Mouse (Mus musculus): ENCODE measurements at regions not wholly inside any gene's neighbourhood (a gene's known extent, or its start where the extent isn't known, plus 50 kb on each side); places are given as distances from the start of the nearest gene placed in this dataset.

GRCm38 (mm10) chr13:47868656-47869055 lies 392.4 kb upstream of the Id4 start:
- 62% methylated on average over 4 of the region's 4 CpGs for WGBS
- Histone ChIP-seq H3K27me3 (replicated peaks; ENCODE audit: low read depth, poor library complexity, severe bottlenecking) (no peaks in the 10 kb centered on the region), H3K36me3 (replicated peaks) (no peaks in the 10 kb centered on the region), H3K27ac (replicated peaks) (no peak overlapping the region), H3K4me3 (no peak overlapping the region), H3K9me3 (no peaks in the 10 kb centered on the region), H3K4me1 (no peaks in the 10 kb centered on the region)
- DNase-seq (ENCODE audit: low spot score): no peak

DNA sequence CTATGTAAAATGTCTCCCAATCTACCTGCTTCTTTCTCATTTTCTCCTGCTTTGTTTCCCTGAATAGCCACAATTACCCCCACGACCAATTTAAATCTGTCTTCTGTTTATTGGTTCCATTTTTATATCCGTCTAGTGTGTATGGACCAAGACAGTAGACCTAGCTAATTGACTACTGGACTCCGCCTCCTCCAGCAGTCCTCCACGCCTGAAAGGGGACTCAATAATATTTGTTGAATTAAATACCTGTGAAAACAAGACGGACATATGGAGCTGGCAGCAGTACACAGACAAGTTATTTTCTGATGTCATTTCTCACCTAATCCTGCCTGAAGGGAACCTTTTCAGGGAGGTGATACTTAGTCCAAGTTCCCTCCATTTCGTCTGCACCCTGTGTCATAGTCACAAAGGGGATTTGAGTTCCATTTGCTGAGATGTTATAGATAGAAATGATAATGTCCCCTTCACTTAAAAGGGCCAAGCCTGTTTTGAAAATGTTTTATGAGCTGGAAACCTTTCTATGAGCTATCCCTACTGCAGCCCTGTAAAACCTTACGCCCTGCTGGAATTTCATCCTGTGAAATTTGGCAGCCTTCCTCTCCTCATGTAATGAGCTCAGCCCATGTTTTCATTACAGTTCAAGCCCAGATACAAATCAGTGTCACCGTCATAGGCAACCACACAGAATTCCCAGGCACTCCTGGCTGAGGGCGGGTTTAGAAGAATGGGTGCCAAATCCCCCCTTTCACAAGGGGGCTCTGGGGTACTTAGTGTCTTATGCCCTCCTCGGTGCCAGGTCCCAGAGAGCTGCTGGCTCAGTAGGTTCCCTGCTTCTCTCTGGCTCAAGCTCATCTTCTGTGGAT lies 391.1 kb upstream of the Id4 start:
- H3K27ac ChIP-seq (replicated peaks): no peak overlapping the region
- no peaks in the 10 kb centered on the region for H3K36me3 ChIP-seq (replicated peaks)
- H3K27me3 ChIP-seq (replicated peaks; ENCODE audit: low read depth, poor library complexity, severe bottlenecking): no peaks in the 10 kb centered on the region
- DNase-seq (ENCODE audit: low spot score): no peak
- H3K4me3 ChIP-seq: no peak overlapping the region
- 77% methylated on average over 10 of the region's 10 CpGs for WGBS
- no peaks in the 10 kb centered on the region for H3K9me3 ChIP-seq
- H3K4me1 ChIP-seq: no peaks in the 10 kb centered on the region

- no peaks in the 10 kb centered on the region for H3K9me3 ChIP-seq
- no peak overlapping the region for H3K4me3 ChIP-seq
- H3K27me3 ChIP-seq (replicated peaks; ENCODE audit: low read depth, poor library complexity, severe bottlenecking): no peaks in the 10 kb centered on the region
- no peak for DNase-seq (ENCODE audit: low spot score)
- no peaks in the 10 kb centered on the region for H3K36me3 ChIP-seq (replicated peaks)
- H3K27ac ChIP-seq (replicated peaks): no peak overlapping the region
- WGBS: 56% methylated on average over 11 of the region's 11 CpGs
- no peaks in the 10 kb centered on the region for H3K4me1 ChIP-seq
These were observed 388.4 kb upstream of the Id4 start for GRCm38 (mm10) chr13:47872645-47873044.

DNA sequence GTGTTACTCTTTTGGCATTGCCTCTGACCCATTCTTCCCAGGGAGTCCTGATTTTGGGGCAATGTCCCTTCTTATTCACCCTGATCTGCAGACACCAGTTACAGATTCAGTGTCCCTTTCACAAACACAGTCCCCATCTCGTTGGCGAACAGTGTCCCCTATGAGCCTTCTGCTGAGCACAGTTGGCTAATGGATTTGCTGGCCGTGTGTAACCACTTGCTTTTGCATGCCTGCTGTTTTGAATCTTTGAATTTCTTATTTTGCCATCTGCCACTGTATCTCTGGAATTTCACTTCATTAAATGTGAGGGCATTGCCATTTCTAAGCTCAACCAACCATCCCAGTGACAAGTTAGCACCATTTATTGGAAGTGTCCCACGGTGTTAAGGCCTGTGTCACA lies 368.5 kb upstream of the Id4 start:
- H3K4me1 ChIP-seq: peaks cover 7% of the 10 kb centered on the region; the same call in 1 of the 2 replicates
- WGBS: 87% methylated on average over 4 of the region's 4 CpGs
- no peaks in the 10 kb centered on the region for H3K27me3 ChIP-seq (replicated peaks; ENCODE audit: low read depth, poor library complexity, severe bottlenecking)
- DNase-seq (ENCODE audit: low spot score): no peak
- no peak overlapping the region for H3K27ac ChIP-seq (replicated peaks)
- no peaks in the 10 kb centered on the region for H3K9me3 ChIP-seq
- H3K4me3 ChIP-seq: no peak overlapping the region
- H3K36me3 ChIP-seq (replicated peaks): no peaks in the 10 kb centered on the region

DNA sequence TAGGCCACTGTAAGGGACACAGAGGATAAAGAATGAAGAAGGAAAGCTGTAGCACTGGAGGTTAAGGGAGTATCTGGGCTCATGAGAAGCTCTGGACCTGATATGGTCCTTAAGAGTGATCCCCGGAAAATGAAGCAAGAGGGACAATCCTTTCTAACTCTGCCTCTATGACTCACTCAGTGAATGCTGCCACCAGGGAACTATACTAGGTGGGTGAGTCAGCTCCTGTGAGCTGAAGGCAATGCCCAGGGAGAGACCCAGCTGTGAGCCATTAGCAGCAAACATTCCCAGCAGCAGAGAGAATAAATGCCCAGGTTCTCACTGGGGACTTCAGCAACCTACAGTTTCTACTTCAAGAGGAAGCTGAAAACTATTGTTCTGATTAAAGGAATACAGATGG lies 366.7 kb upstream of the Id4 start:
- WGBS: 73% methylated on average over 1 of the region's 1 CpGs
- Histone ChIP-seq H3K27ac (replicated peaks) (no peak overlapping the region), H3K4me3 (no peak overlapping the region), H3K4me1 (peaks cover 7% of the 10 kb centered on the region; the same call in 1 of the 2 replicates), H3K9me3 (peaks cover 5% of the 10 kb centered on the region; the same call in 1 of the 2 replicates), H3K27me3 (replicated peaks; ENCODE audit: low read depth, poor library complexity, severe bottlenecking) (no peaks in the 10 kb centered on the region), H3K36me3 (replicated peaks) (no peaks in the 10 kb centered on the region)
- DNase-seq (ENCODE audit: low spot score): no peak

DNA sequence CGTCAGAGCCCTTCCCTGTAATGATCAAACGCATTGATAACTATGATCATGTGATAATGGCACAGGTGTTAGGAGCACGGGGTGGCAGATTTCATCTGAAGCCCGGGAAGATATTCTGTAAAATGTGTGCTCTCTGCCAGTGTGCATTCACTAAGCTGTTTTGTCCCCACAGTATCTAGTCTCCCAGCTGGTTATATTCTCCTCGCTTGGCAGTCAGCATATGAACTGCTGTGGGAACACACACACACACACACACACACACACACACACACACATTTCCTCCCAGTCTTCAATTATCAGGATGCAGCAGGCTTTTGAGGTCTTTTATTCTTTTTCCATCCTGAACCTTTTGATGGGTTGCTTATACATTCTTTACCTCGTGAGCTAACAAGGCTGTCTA lies 365.8 kb upstream of the Id4 start:
- no peak for DNase-seq (ENCODE audit: low spot score)
- Histone ChIP-seq H3K4me3 (no peak overlapping the region), H3K9me3 (peaks cover 5% of the 10 kb centered on the region; the same call in 1 of the 2 replicates), H3K27me3 (replicated peaks; ENCODE audit: low read depth, poor library complexity, severe bottlenecking) (no peaks in the 10 kb centered on the region), H3K36me3 (replicated peaks) (no peaks in the 10 kb centered on the region), H3K27ac (replicated peaks) (no peak overlapping the region), H3K4me1 (peaks cover 7% of the 10 kb centered on the region; the same call in 1 of the 2 replicates)
- 82% methylated on average over 6 of the region's 6 CpGs for WGBS

- H3K4me3 ChIP-seq: no peak overlapping the region
- H3K36me3 ChIP-seq (replicated peaks): no peaks in the 10 kb centered on the region
- DNase-seq (ENCODE audit: low spot score): no peak
- H3K27me3 ChIP-seq (replicated peaks; ENCODE audit: low read depth, poor library complexity, severe bottlenecking): no peaks in the 10 kb centered on the region
- H3K27ac ChIP-seq (replicated peaks): no peak overlapping the region
- peaks cover 5% of the 10 kb centered on the region; the same call in 1 of the 2 replicates for H3K9me3 ChIP-seq
- H3K4me1 ChIP-seq: peaks cover 7% of the 10 kb centered on the region; the same call in 1 of the 2 replicates
- WGBS: 89% methylated on average over 4 of the region's 4 CpGs
These were observed 364.4 kb upstream of the Id4 start for GRCm38 (mm10) chr13:47896646-47897045.

DNA sequence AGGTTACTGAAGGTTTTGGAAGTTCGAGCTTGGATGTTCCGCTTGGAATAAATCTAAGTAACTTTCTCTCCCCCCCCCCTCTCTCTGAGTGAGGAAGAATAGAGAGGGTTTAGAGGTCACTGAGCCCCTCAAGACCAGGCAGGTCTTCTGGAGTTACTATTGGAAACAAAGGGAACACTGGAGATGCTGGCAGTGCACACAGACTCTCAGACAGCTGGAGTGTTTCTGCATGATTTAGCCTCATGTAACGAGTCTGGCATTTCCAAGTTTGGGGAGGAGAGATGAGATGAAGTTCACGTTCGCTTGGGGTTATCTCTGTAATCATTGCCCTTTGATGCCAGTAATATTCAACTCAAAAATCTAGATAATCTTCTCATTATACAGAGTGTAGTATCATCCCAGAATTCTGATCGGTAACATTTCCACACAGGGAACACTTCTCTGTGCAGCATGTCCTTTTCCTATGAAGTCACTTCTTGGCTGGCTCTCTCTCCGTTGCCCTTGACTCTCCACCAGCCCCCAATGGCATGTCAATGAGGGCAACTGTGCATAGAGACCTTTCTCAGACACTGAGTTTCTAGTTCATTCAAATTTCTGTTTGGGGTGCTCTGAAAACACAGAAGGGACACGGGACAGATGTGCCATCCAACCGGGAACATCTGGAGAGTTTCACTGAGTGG lies 351.0 kb upstream of the Id4 start:
- DNase-seq (ENCODE audit: low spot score): no peak
- Histone ChIP-seq H3K27me3 (replicated peaks; ENCODE audit: low read depth, poor library complexity, severe bottlenecking) (no peaks in the 10 kb centered on the region), H3K36me3 (replicated peaks) (no peaks in the 10 kb centered on the region), H3K4me3 (no peak overlapping the region), H3K27ac (replicated peaks) (no peak overlapping the region), H3K9me3 (no peaks in the 10 kb centered on the region), H3K4me1 (no peaks in the 10 kb centered on the region)
- 87% methylated on average over 9 of the region's 9 CpGs for WGBS

DNA sequence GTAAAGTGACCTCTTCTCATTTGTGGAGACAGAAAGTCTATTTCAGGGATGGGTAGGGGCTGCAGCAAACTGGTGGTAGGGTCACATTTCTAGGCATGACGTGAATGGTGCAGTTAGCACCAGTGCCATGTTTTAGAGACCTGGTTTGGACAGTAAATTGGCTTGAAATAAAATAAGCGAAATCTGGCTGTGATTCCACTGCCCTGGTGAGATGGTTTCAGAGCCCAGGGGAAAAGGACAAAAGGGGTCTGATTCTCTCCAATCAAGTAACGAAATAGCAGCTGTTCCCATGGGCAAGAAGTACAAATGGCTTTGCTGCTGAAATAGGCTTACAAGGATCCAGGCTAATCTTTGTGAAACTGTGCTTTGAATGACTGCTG lies 350.5 kb upstream of the Id4 start:
- Histone ChIP-seq H3K4me1 (no peaks in the 10 kb centered on the region), H3K27ac (replicated peaks) (no peak overlapping the region), H3K36me3 (replicated peaks) (no peaks in the 10 kb centered on the region), H3K4me3 (no peak overlapping the region), H3K27me3 (replicated peaks; ENCODE audit: low read depth, poor library complexity, severe bottlenecking) (no peaks in the 10 kb centered on the region), H3K9me3 (no peaks in the 10 kb centered on the region)
- 74% methylated on average over 3 of the region's 3 CpGs for whole genome bisulfite sequencing
- DNase-seq (ENCODE audit: low spot score): no peak

- Histone ChIP-seq H3K27me3 (replicated peaks; ENCODE audit: low read depth, poor library complexity, severe bottlenecking) (no peaks in the 10 kb centered on the region), H3K4me3 (no peak overlapping the region), H3K9me3 (0 out of 2 replicates have a peak, but pooled peaks cover 7% of the 10 kb centered on the region), H3K27ac (replicated peaks) (no peak overlapping the region), H3K4me1 (no peaks in the 10 kb centered on the region), H3K36me3 (replicated peaks) (no peaks in the 10 kb centered on the region)
- DNase-seq (ENCODE audit: low spot score): no peak
- 90% methylated on average over 8 of the region's 8 CpGs for WGBS
These were observed 344.6 kb upstream of the Id4 start for GRCm38 (mm10) chr13:47916456-47916855.

DNA sequence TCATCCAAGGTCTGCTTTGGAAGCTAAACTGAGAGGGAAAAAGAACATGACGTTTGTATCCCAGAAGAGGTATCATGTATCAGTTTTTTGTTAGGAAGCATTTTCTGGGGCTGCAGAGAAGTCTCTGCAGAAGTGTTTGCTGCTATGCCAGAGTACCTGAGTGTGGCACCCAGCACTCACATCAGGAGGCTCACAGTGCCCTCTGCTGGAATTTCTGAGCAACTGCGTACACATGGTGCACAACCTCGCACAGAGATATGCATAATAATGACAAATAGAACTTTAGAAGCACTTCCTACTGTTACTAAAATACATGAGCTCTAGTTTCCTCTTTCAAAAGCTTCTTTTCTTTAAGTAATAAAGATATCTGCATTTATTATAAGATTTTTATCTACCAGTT lies 343.7 kb upstream of the Id4 start:
- H3K27me3 ChIP-seq (replicated peaks; ENCODE audit: low read depth, poor library complexity, severe bottlenecking): no peaks in the 10 kb centered on the region
- H3K4me3 ChIP-seq: no peak overlapping the region
- no peaks in the 10 kb centered on the region for H3K4me1 ChIP-seq
- WGBS: 94% methylated on average over 3 of the region's 3 CpGs
- H3K9me3 ChIP-seq: 0 out of 2 replicates have a peak, but pooled peaks cover 7% of the 10 kb centered on the region
- no peaks in the 10 kb centered on the region for H3K36me3 ChIP-seq (replicated peaks)
- no peak for DNase-seq (ENCODE audit: low spot score)
- no peak overlapping the region for H3K27ac ChIP-seq (replicated peaks)

DNA sequence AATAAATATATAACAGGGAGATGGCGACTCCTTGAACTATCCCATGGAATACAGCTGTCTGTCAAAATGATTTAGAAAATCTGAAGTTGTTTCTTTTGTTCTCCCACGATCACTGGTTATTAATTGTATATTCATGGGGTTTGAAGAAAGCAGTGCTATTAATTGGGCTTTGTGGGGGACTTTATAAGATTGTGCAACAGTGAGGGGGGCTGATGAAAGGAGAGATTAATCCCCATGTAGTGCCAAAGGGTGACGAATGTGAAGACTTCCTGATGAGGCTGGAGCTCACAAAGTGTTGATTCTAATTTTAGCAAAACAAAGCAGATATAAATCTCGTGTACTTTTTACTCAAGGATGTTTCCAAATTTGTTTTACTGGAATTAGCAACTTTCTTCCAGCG lies 340.0 kb upstream of the Id4 start:
- DNase-seq (ENCODE audit: low spot score): no peak
- no peaks in the 10 kb centered on the region for H3K4me1 ChIP-seq
- H3K4me3 ChIP-seq: no peak overlapping the region
- no peaks in the 10 kb centered on the region for H3K36me3 ChIP-seq (replicated peaks)
- H3K27me3 ChIP-seq (replicated peaks; ENCODE audit: low read depth, poor library complexity, severe bottlenecking): no peaks in the 10 kb centered on the region
- WGBS: 77% methylated on average over 5 of the region's 5 CpGs
- no peak overlapping the region for H3K27ac ChIP-seq (replicated peaks)
- 0 out of 2 replicates have a peak, but pooled peaks cover 7% of the 10 kb centered on the region for H3K9me3 ChIP-seq

- H3K36me3 ChIP-seq (replicated peaks): no peaks in the 10 kb centered on the region
- H3K4me1 ChIP-seq: peaks cover 7% of the 10 kb centered on the region; the same call in 1 of the 2 replicates
- DNase-seq (ENCODE audit: low spot score): no peak
- no peak overlapping the region for H3K27ac ChIP-seq (replicated peaks)
- peaks cover 21% of the 10 kb centered on the region for H3K27me3 ChIP-seq (replicated peaks; ENCODE audit: low read depth, poor library complexity, severe bottlenecking)
- WGBS: 83% methylated on average over 2 of the region's 2 CpGs
- H3K9me3 ChIP-seq: peaks cover 4% of the 10 kb centered on the region; the same call in 1 of the 2 replicates
- H3K4me3 ChIP-seq: no peak overlapping the region
These were observed 320.3 kb upstream of the Id4 start for GRCm38 (mm10) chr13:47940696-47941095.
